Mouse (Mus musculus): ENCODE measurements around the gene Insyn1.

Gene Insyn1

GRCm38 (mm10) chr9:58487851-58488801 lies at the start of gene Insyn1:
Gene Insyn1 (plus strand): TSS chr9:58488603.
- DNase-seq (ENCODE audit: low spot score), result peak; percentile 70

- DNase-seq (ENCODE audit: low spot score), result no peak
Measured at GRCm38 (mm10) chr9:58438921-58439396, 49.4 kb upstream of the Insyn1 start.

- no peak for DNase-seq (ENCODE audit: low spot score)
Measured at GRCm38 (mm10) chr9:58440100-58440499, 48.3 kb upstream of the Insyn1 start.

- DNase-seq (ENCODE audit: low spot score), result no peak
Measured at GRCm38 (mm10) chr9:58440614-58441013, 47.8 kb upstream of the Insyn1 start.

- no peak for DNase-seq (ENCODE audit: low spot score)
Measured at GRCm38 (mm10) chr9:58441351-58442104, 46.9 kb upstream of the Insyn1 start.

- no peak for DNase-seq (ENCODE audit: low spot score)
Measured at GRCm38 (mm10) chr9:58442105-58443010, 46.0 kb upstream of the Insyn1 start.

- DNase-seq (ENCODE audit: low spot score), result no peak
Measured at GRCm38 (mm10) chr9:58443061-58443460, 45.3 kb upstream of the Insyn1 start.

- no peak for DNase-seq (ENCODE audit: low spot score)
Measured at GRCm38 (mm10) chr9:58446829-58447228, 41.6 kb upstream of the Insyn1 start.

GRCm38 (mm10) chr9:58447997-58448595 lies 40.3 kb upstream of the Insyn1 start:
- no peak for DNase-seq (ENCODE audit: low spot score)

- no peak for DNase-seq (ENCODE audit: low spot score)
Measured at GRCm38 (mm10) chr9:58449526-58449925, 38.9 kb upstream of the Insyn1 start.

GRCm38 (mm10) chr9:58453791-58454378 lies 34.5 kb upstream of the Insyn1 start:
- no peak for DNase-seq (ENCODE audit: low spot score)

GRCm38 (mm10) chr9:58454886-58455285 lies 33.5 kb upstream of the Insyn1 start:
- DNase-seq (ENCODE audit: low spot score), result no peak

- DNase-seq (ENCODE audit: low spot score), result no peak
Measured at GRCm38 (mm10) chr9:58455798-58456197, 32.6 kb upstream of the Insyn1 start.

- no peak for DNase-seq (ENCODE audit: low spot score)
Measured at GRCm38 (mm10) chr9:58457481-58457955, 30.9 kb upstream of the Insyn1 start.

- DNase-seq (ENCODE audit: low spot score), result no peak
Measured at GRCm38 (mm10) chr9:58458341-58458740, 30.1 kb upstream of the Insyn1 start.

GRCm38 (mm10) chr9:58458856-58459553 lies 29.4 kb upstream of the Insyn1 start:
- no peak for DNase-seq (ENCODE audit: low spot score)

GRCm38 (mm10) chr9:58467345-58468025 lies 20.9 kb upstream of the Insyn1 start:
- no peak for DNase-seq (ENCODE audit: low spot score)

GRCm38 (mm10) chr9:58470466-58470865 lies 17.9 kb upstream of the Insyn1 start:
- no peak for DNase-seq (ENCODE audit: low spot score)

GRCm38 (mm10) chr9:58473211-58473815 lies 15.1 kb upstream of the Insyn1 start:
- no peak for DNase-seq (ENCODE audit: low spot score)

Measured in embryo, embryonic 10 days (tissue).